Mouse (Mus musculus) spleen, adult 2 months (tissue): ENCODE results near the gene Ndufs2. TPM values are rescaled to one million over a fixed set of nuclear protein-coding genes. Genes with fewer than 3 reads are reported as not detected.

ENCODE experiments used
- DNase-seq, 2 experiments: peaks; one replicate each; pipeline versions ENCODE4 v3.0.0 to v3.0.0-alpha.2; 2012 to 2021; ENCODE audit warnings: low spot score in 2 of 2, low read depth in 1 of 2
- H3K27ac ChIP-seq: fragments of 200-500 bp; 2 replicates; pipeline ENCODE4 v1.5.1; 2012; ENCODE audit warnings: low read length, inconsistent platforms; ENCODE audit not compliant: insufficient read depth
- H3K27me3 ChIP-seq: fragments of 200-500 bp; 2 replicates; pipeline ENCODE4 v1.6.1; 2012; ENCODE audit warnings: mild to moderate bottlenecking, moderate library complexity, low read length, inconsistent platforms; ENCODE audit not compliant: control insufficient read depth, insufficient read depth
- H3K36me3 ChIP-seq: fragments of 200-500 bp; 2 replicates; pipeline ENCODE4 v1.6.1; 2012; ENCODE audit warnings: mild to moderate bottlenecking, low read length, inconsistent platforms; ENCODE audit not compliant: control insufficient read depth, insufficient read depth
- H3K4me1 ChIP-seq: fragments of 200-500 bp; 2 replicates; pipeline ENCODE4 v1.6.1; 2011; ENCODE audit warnings: inconsistent platforms; ENCODE audit not compliant: control insufficient read depth, insufficient read depth, insufficient read length
- H3K4me3 ChIP-seq: fragments of 200-500 bp; 2 replicates; pipeline ENCODE4 v1.5.1; 2011; ENCODE audit warnings: mild to moderate bottlenecking, inconsistent platforms; ENCODE audit not compliant: insufficient read depth, insufficient read length; ENCODE audit errors: extremely low read depth
- CTCF ChIP-seq: fragments of 200-500 bp; IDR thresholded peaks from 2 replicates; pipeline ENCODE4 v1.5.1; 2011; ENCODE audit warnings: mild to moderate bottlenecking, inconsistent platforms; ENCODE audit not compliant: insufficient read depth, insufficient read length, insufficient replicate concordance; ENCODE audit errors: extremely low read depth
- POLR2A ChIP-seq: fragments of 200-500 bp; IDR thresholded peaks from 2 replicates; pipeline ENCODE4 v1.6.1; 2011; ENCODE audit warnings: low read depth, low read length, inconsistent platforms
- WGBS: fragments of 180-500 bp; shearing (Covaris S2); methylation state at CpG from one replicate; pipeline ENCODE4 v1.1.7; 2018; 5-methylcytosine and 5-hydroxymethylcytosine counted together
- polyA plus RNA-seq: library from polyadenylated mRNA; depleted of rRNA; stranded (reverse); fragments of >200 nt; gene quantifications from 2 replicates; pipeline ENCODE4 v1.2.3, GENCODE M21; 2012

Gene Ndufs2
- polyA plus RNA-seq, 1 experiment = 59.6 TPM

- WGBS = 83% methylated on average over 18 of the region's 18 CpGs
- H3K36me3 ChIP-seq = peaks cover 5% of the 10 kb centered on the region
- no peak overlapping the region for H3K27ac ChIP-seq
Observed at GRCm38 (mm10) chr1:171282086-171282805, 31.1 kb upstream of the Ndufs2 start.

GRCm38 (mm10) chr1:171281528-171281923, 30.3 kb upstream of the Ndufs2 start:
- DNase-seq = peak; percentile 50 to 63
- H3K36me3 ChIP-seq = peaks cover 12% of the 10 kb centered on the region
- H3K4me3 ChIP-seq = peak overlapping the region; percentile 72
- H3K27ac ChIP-seq = peak overlapping the region; percentile 86
- H3K27me3 ChIP-seq = no peaks in the 10 kb centered on the region
- H3K4me1 ChIP-seq = peaks cover 7% of the 10 kb centered on the region
- peak; percentile 55; the same call in 1 of the 2 replicates for TF ChIP-seq CTCF
- TF ChIP-seq POLR2A = no peak
- WGBS = 3% methylated on average over 10 of the region's 10 CpGs

More at GRCm38 (mm10) chr1:171282086-171282805, 31.1 kb upstream of the Ndufs2 start:
- TF ChIP-seq POLR2A = no peak
- no peak for TF ChIP-seq CTCF
- H3K27me3 ChIP-seq = no peaks in the 10 kb centered on the region
- DNase-seq = no peak
- H3K4me3 ChIP-seq = no peak overlapping the region
- peaks cover 9% of the 10 kb centered on the region for H3K4me1 ChIP-seq

GRCm38 (mm10) chr1:171280916-171281527, 29.8 kb upstream of the Ndufs2 start, which contains the start of gene Ppox:
Gene Ppox, minus strand, starts transcription at chr1:171281186.
- peaks cover 17% of the 10 kb centered on the region for H3K36me3 ChIP-seq
- peak within 1 kb of the TSS; percentile 78 for H3K4me3 ChIP-seq
- WGBS = under 1% methylated on average over 26 of the region's 26 CpGs
- H3K27ac ChIP-seq = peak within 1 kb of the TSS; percentile 86
- H3K4me1 ChIP-seq = peaks cover 5% of the 10 kb centered on the region; the same call in 1 of the 2 replicates
- TF ChIP-seq POLR2A (no peak), CTCF (no peak)
- DNase-seq = peak; percentile 85 to 93
- H3K27me3 ChIP-seq = no peaks in the 10 kb centered on the region

GRCm38 (mm10) chr1:171280250-171280915, 29.2 kb upstream of the Ndufs2 start:
- 4% methylated on average over 25 of the region's 25 CpGs for WGBS
- peak overlapping the region; percentile 46; the same call in 1 of the 2 replicates for H3K27ac ChIP-seq
- peaks cover 5% of the 10 kb centered on the region; the same call in 1 of the 2 replicates for H3K4me1 ChIP-seq
- no peaks in the 10 kb centered on the region for H3K27me3 ChIP-seq
- peak overlapping the region; percentile 78 for H3K4me3 ChIP-seq
- peaks cover 21% of the 10 kb centered on the region for H3K36me3 ChIP-seq
- no peak for TF ChIP-seq POLR2A
- TF ChIP-seq CTCF = no peak
- DNase-seq = no peak

GRCm38 (mm10) chr1:171279721-171280120, 28.5 kb upstream of the Ndufs2 start:
- no peak overlapping the region for H3K4me3 ChIP-seq
- peaks cover 27% of the 10 kb centered on the region for H3K36me3 ChIP-seq
- TF ChIP-seq CTCF (no peak), POLR2A (no peak)
- 88% methylated on average over 5 of the region's 5 CpGs for WGBS
- no peak for DNase-seq
- no peaks in the 10 kb centered on the region for H3K27me3 ChIP-seq
- H3K27ac ChIP-seq = no peak overlapping the region
- peaks cover 5% of the 10 kb centered on the region; the same call in 1 of the 2 replicates for H3K4me1 ChIP-seq

- H3K4me3 ChIP-seq = no peak overlapping the region; the same call in 1 of the 2 replicates
- no peaks in the 10 kb centered on the region for H3K27me3 ChIP-seq
- H3K27ac ChIP-seq = no peak overlapping the region
- 95% methylated on average over 14 of the region's 14 CpGs for WGBS
- no peak for DNase-seq
- peaks cover 29% of the 10 kb centered on the region for H3K36me3 ChIP-seq
- no peak for TF ChIP-seq POLR2A
- no peak for TF ChIP-seq CTCF
- H3K4me1 ChIP-seq = peaks cover 5% of the 10 kb centered on the region; the same call in 1 of the 2 replicates
Observed at GRCm38 (mm10) chr1:171279012-171279705, 28.0 kb upstream of the Ndufs2 start.
